Mouse (Mus musculus): Measurements from ENCODE around the gene Zfp113. TPM values are rescaled to one million over a fixed set of nuclear protein-coding genes. Genes with fewer than 3 reads are reported as not detected.

Gene Zfp113
- 10 to 100 TPM; 12.3 to 16.2 TPM for total RNA-seq (2021)

DNA sequence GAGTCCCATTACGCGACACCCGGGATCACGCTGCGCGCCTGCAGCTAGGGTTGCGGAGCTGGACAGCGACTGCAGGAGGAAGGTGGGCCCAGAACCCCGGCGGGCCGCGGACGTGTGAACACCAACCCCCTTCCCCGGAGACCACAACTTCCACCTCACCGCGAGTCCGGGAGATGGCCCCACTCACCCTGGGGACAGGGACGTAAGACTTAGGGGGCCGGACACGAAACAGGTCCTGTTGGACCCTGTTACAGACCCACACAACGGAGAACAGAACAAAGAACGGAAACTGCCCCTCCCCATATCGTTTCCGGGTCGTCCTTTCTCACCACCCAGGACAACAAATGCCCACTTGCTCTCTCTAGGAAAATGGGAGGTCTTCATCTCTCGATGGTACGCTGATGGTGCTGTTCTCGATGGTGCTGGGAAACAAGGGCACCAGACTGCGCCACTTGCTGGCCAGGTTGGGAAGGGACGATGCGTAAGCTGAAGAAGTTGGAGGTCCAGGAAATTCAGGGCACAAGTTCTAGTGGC, at the start of gene Zfp113:
Gene Zfp113 (minus strand): TSS at position 302 of the 534 bp plus-strand sequence.
- intact Hi-C loops (cut with DNase I): loop anchor here (1.0 to 5.0 kb wide), 3 partner anchors 39 to 268 kb away; partner anchors contain the start of gene Zscan21

DNA sequence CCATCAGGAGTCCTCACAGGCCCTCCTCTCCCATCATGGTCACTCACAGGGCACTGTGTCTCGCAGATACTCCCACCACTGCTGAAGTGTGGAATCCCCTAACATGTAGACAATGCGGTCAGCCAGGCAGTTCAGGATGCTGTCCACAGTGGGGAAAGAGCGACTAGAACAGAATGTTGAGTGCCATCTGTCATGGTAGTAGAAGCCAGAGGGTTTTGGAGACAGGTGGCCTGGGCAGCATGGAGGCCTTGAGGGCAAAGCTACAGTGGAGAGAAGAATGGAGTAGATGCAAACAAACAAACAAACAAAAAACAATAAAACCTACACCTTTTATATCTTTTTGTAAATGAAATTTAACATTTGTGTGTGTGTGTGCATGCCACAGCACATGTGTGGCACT, 46.5 kb upstream of the Zfp113 start:
- no peak for DNase-seq (ENCODE audit: low spot score in 2 of 2)
- intact Hi-C loops (cut with DNase I): no loop called here

More for the DNA sequence above, at the start of gene Zfp113:
- peak; percentile 89 to 90 for DNase-seq (ENCODE audit: low spot score in 2 of 2)

DNA sequence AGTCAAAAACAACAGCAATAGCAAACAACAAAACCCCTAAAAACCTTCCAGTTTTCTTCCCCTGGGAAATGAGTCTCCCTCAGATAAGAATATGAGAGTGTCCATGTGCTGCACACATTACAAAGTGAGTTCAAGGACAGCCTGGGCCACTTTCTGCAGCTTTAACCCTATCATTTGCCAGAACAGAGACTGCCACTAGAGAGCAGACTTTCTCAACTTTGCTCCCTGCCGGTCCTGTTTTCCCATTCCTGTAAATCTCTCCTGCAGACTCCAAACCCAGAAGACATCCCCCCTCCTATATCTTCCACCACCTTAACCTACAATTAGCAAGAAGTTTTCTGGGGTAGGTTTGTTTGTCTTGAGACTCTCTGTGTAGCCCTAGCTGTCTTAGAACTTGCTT, 44.0 kb upstream of the Zfp113 start:
- DNase-seq (ENCODE audit: low spot score in 2 of 2): no peak
- intact Hi-C loops (cut with DNase I): no loop called here

DNA sequence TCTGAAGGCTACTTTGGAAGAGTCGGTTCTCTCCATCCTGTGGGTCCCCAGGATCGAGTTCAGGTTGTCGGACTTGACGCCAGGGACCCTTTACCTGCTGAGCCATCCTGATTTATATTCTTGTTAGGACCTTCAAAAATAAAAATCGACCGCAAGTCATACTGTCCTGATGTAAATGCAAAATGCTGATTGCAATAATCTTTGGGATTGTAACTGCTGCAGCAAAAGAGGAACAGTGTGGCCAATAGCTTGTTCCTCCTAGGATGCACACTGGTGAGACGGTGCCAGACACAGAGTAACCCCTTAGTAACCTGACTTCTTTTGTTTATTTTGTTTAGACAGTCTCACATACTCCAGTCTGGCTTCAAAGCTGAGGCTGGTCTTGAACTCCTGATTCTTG, 39.9 kb upstream of the Zfp113 start:
- intact Hi-C loops (cut with DNase I): no loop called here
- no peak for DNase-seq (ENCODE audit: low spot score in 2 of 2)

DNA sequence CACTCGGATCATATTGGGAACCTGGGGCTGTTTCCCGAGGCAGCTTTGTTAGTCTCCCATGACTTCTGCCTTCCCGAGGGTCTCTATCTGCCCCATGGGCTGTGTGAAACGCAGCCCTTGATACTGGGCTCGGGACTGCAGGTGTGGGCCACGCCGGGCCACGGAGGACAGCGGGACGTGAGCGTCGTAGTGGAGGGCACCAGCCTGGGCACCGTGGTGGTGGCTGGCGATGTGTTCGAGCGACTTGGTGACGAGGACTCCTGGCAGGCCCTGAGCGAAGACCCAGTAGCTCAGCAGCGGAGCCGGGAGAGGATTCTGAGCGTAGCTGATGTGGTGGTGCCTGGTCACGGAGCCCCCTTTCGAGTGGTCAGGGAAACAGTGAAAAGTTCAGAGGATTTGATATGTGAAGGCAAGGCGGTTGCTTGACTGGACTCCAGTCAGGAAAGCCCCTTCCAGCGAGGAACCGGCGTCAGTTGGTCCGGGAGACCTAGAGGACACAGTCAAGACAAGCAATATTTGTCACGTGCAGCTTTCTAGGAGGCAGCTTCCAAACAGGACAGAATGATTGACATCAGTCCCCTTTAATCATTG, 39.3 kb upstream of the Zfp113 start:
- intact Hi-C loops (cut with DNase I): no loop called here
- peak; percentile 41 to 46 for DNase-seq (ENCODE audit: low spot score in 2 of 2)

DNA sequence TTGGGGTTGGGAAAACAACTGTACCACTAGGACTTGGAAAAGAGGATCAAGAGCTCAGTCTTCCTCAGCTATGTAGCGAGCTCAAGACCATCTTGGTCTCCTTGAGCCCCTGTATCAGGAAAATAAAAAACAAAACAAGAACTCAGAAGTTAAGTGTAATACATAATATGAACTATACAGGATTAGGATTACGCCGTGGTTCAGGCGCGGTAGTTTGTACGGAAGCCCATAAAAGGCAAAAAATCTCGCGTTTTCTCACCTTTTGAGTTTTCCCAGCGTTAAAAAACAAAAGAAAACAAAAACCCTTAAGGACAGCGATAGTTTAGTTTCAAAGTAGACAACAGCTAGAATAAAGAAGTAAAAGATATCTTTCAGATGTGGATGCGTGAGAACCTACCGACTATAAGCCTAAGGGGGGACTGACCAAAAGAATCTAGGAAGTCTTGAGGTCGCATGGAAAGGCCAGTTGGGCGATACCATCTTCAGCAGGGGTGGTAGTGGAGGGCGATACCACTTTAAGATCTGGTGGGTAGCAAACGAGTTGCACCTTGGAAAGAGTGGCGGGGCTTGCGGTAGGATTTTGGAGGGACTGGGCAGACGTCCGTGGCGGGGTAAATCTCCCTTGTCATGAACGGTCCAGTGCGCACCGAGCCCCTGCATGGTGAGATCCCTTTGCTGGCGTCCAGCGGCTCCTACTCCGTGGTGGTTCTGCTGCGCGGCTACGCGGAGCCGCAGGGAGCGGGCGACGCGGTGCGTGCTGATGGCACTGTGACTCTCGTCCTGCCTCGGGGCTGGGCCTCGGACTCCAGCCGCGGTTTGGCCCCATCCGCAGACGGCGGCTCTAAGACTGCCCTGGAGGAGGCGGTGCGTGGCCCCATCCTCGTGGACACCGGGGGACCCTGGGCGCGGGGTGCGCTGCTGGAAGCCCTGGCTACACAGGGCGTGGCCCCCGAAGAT, 38.5 kb upstream of the Zfp113 start, which contains the start of gene Mblac1:
Gene Mblac1 (plus strand): TSS at position 544 of the 957 bp plus-strand sequence.
- intact Hi-C loops (cut with DNase I): no loop called here

DNA sequence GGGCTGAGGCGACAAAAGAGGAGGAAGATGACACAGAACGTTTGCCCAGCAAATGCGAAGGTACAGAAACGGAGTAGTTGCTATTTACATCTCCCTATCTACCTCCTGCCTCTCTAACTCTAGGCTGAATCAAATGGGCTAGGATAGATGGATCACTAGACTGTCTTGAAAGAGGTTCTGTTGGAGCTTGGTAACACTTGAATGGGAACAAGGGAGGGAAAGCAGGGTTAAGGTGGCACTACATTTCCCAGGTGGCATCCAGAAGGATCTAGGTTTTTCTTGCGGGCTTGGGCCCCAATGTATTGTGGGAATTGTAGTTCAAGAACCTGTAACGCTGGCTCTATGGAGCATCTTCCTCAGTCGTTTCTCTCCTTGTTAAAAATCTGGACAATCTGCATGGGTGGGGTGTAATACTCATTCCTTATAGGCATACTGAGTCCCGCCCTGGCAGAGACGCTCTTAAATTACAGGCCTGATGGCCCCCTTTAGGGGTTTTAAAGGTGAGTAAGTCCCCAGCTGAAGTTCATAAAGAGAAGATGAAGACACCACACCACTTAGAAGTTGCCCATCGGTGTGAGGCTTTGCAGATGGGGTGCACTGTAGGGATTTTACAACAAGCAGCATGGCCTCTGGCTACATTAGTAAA, 32.2 kb upstream of the Zfp113 start:
- DNase-seq (ENCODE audit: low spot score in 2 of 2): peak; percentile 67 to 70
- intact Hi-C loops (cut with DNase I): loop anchor here (2.0 kb wide), 1 partner anchor 15 kb away; the partner anchor contains the start of genes Ap4m1 and Mcm7

More for the DNA sequence above, 38.5 kb upstream of the Zfp113 start, which contains the start of gene Mblac1:
- peak; percentile 82 to 83 for DNase-seq (ENCODE audit: low spot score in 2 of 2)

DNA sequence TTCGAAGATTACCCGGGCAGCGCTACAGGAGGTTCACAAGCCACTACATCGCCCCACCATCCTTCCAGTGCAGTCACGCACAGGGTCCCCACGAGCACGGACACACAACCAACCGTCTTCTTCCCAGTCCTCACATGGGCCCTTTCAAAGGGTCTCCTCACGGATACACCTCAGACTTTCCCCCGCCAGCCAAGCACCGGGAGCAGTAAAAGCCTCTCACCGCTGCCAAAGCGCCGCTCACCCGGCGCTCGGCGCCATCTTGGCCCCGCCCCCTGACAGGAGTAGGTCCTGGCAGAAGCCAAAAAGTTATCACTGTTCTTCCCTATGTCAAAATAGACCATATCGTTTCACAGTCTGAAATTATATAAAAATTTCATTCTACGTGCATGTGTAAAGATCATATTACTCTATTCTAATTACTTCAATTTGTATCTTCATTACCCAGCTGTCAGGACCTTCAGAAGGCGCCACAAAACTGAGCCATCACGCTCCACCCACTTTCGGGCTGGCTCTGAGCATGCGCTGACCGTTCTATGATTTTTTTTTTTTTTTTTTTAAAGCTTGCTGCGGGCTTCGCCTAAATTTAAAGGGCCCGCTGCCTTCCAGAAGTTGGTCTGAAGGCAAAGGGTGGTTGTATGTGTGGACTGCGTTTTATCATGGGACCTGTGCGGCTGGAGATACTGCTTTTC, 31.6 kb upstream of the Zfp113 start, which contains the start of the genes Taf6 and Cnpy4:
Gene Taf6 (minus strand): TSS at position 502 of the 689 bp plus-strand sequence.
Gene Cnpy4 (plus strand): TSS at position 536 of the 689 bp plus-strand sequence.
- DNase-seq (ENCODE audit: low spot score in 2 of 2): peak; percentile 78

DNA sequence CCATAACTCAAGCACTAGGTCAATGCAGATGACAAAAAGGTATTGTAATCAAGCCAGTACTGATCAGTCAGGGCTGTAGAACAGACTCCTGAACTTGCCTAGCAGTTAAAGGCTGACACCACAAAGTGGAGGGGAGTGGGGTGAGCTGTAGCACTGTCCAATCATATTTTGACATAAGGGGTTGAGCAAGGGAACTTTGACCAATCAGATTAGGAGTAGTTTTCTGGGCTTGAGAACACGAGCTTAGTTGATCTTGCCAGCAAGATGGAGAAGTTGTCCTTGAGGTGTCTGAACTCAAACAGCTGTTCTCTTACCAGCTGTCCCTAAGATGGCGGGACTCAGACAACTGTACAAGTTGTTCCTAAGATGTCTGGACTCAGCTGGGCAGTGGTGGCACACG, 17.7 kb upstream of the Zfp113 start:
- DNase-seq (ENCODE audit: low spot score in 2 of 2): no peak
- intact Hi-C loops (cut with DNase I): loop anchor here (2.0 kb wide), 1 partner anchor 14 kb away; the partner anchor contains the start of genes Cnpy4 and Taf6

More for the DNA sequence above, 31.6 kb upstream of the Zfp113 start, which contains the start of the genes Taf6 and Cnpy4:
- intact Hi-C loops (cut with DNase I): loop anchor here (2.0 kb wide), 1 partner anchor 14 kb away; the partner anchor contains the start of genes Ap4m1 and Mcm7

DNA sequence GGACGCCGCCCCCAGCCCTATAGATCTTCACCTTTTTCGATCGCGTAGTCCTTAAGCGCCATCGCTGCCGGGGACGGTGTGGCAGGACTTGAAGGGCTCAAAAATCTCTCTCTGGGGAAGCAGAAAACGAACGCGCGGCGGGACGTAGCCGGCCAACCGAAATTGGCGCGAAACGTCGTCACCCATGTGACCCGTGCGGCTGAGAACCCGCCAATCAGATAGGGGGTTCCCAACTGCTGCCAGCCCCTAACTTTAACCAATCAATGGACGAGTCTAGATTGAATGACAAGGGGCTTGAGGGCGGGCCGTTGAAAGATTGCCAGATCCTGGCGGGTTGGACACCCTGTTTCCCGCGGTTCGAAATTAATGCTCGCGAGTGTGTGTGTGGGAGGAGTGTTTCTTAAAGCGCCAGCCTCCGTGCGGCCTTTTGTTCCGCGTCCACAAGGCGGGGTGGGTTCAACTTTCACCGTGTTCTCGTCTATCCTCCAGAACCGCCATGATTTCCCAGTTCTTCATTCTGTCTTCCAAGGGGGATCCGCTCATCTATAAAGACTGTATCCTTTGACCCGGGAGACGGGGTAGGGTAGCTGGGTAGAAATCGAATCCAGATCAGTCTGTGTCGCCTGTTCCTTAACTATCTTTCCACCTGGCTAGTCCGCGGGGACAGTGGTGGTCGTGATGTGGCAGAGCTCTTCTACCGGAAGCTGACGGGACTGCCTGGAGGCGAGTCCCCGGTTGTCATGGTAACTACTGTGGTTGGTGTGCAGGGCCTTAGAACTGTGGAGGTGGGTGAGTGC, 16.3 kb upstream of the Zfp113 start, which contains the start of the genes Ap4m1 and Mcm7:
Gene Ap4m1 (plus strand): TSS at position 308 of the 797 bp plus-strand sequence.
Gene Mcm7 (minus strand): TSS at position 728 of the 797 bp plus-strand sequence.
- DNase-seq (ENCODE audit: low spot score in 2 of 2): peak; percentile 94 to 97
- intact Hi-C loops (cut with DNase I): loop anchor here (1.0 to 2.0 kb wide), 2 partner anchors 11 to 15 kb away; partner anchors contain the start of genes Cnpy4, Cops6 and Taf6

DNA sequence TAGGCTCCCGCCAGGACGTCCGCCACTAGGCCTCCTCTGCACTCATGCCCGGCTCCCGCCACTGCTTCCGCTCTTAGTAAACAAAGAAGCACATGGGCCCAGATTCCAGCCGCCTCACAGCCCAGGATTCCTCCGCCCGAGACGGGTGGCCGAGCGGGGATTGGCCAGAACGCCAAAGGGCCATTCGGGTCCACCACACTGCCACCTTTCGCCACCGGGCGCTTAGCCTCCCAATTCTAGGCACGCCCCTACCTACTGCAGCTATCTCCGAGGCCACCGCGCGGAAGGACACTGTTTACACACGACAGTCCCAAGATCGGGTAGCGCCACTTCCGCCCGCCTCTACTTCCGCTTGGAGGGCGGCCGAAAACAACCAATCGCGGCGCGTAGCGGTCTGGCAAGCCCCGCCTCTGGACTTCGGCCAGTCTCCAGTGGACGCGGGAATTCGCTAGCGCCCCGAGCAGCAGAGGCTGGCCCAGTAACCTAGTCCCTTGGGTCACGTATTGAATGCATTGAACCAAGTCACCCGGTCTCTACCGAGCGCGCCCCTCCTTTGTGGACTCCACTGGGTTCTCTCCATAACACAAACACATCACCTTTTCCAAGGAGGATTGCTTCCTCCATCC, 15.5 kb upstream of the Zfp113 start:
- DNase-seq (ENCODE audit: low spot score in 2 of 2): peak; percentile 95
- intact Hi-C loops (cut with DNase I): loop anchor here (1.0 kb wide), 1 partner anchor 10 kb away; the partner anchor contains the start of gene Cops6

DNA sequence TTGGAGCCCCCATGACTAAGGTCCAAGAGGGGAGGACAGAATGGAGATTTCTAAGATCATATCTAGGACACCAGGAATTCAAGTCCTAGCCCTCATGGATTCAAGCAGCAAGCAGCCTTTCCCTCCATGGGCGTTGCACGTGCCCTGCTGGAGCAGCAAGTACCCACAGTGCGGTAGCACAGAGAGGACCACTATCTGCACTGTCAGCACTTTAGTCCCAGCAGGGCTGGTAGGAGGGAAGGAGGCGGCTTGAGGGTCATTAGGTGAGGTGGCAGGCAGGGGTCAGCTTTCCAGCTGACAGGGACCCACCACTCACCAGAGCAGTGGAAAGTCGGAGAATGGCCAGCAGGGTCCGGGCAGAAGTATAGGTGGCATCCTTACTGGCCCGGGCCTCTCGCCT, 10.1 kb upstream of the Zfp113 start:
- intact Hi-C loops (cut with DNase I): no loop called here
- DNase-seq (ENCODE audit: low spot score in 2 of 2): no peak

DNA sequence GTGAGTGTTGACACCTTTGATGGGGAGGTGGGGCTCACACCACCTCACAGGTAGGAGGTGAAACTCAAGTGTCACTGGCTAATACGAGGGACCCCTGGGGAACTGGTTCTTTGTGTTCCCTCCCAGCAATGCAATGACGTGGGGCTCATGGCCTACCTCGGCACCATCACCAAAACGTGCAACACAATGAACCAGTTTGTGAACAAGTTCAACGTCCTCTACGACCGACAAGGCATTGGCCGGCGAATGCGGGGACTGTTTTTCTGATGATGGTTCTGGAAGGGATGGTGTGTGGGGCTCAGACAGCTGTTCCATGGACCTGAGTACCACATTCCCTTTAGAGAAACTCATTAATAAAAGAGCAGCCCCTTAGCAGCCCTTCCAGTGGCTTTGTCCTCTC, 8.1 kb upstream of the Zfp113 start:
- no peak for DNase-seq (ENCODE audit: low spot score in 2 of 2)
- intact Hi-C loops (cut with DNase I): no loop called here

DNA sequence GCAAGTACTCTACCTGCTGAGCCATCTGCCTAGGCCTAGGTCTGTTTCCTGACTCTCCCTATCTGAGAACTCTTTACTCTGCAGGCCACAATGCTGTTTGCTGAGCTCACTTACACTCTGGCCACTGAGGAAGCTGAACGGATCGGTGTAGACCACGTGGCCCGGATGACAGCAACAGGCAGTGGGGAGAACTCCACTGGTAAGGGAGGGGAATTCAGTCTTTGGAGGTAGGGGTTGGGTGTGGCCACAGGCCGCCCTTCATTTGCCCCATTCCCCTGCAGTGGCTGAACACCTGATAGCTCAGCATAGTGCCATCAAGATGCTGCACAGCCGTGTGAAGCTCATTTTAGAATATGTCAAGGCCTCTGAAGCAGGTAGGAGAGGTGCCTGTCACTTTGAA, 7.5 kb upstream of the Zfp113 start:
- no peak for DNase-seq (ENCODE audit: low spot score in 2 of 2)
- intact Hi-C loops (cut with DNase I): no loop called here

DNA sequence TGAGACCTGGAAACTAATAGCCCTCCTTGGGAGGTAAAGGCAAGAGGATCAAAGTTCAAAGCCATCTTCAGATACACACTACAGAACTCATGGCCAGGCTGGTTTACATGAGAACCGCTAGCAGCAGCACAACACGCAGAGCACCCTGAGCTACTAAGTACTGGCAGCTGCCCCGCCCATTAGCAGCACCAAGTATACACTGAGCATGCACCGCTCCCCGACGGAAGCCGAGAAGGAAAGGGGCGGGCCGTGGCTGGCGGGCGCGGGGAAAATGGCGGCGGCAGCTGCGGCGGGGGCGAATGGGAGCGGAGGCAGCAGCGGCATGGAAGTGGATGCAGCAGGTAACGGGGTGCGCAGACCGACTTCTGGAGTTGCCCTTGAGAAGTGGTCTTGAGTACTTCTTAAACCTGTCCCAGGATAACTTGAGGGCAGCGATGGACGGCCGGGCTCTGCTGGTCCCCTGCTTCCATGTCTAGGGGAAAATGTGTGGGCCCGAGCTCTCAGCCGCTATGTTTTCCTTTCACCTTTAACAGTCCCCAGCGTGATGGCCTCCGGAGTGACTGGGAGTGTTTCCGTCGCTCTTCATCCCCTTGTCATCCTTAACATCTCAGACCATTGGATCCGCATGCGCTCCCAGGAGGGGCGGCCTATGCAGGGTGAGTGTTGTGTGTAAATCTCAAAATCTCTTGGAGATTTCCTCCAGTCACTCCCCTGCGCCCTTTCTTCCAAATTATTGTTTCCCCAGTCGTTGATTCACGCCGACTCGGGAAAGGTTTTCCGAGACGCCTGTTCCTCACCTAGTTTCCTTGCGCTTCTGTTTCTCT, 5.5 kb upstream of the Zfp113 start, which contains the start of gene Cops6:
Gene Cops6 (plus strand): TSS at position 230 of the 824 bp plus-strand sequence.
- intact Hi-C loops (cut with DNase I): loop anchor here (1.0 kb wide), 2 partner anchors 10 to 374 kb away; partner anchors contain the start of genes Mepce and Zcwpw1
- DNase-seq (ENCODE audit: low spot score in 2 of 2): peak; percentile 96 to 97

DNA sequence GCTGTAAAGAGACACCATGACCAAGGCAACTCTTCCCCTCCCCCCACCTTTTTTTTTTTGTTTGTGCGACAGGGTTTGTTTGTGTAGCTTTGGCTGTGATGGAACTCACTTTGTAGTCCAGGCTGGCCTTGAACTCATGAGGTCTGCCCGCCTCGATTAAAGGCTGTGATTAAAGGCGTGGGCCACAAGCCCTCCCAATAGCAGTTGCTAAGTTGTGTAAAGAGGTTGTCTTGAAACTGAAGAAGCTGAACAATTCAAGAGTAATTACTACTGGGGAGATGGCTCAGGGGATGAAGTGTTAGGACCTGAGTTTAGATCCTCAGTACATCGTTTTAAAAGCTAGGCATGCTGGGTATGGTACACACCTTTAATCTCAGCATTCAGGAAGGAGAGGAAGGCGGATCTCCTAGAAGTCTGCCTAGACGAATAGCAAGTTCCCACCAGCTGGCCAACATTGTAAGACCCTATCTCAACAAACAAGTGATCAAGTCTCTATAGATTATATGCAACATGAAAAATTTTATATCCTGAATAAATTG, 4.7 kb upstream of the Zfp113 start:
- DNase-seq (ENCODE audit: low spot score in 2 of 2): no peak
- intact Hi-C loops (cut with DNase I): no loop called here
